Mouse (Mus musculus): ENCODE measurements around the gene Ltbr.

GRCm38 (mm10) chr6:125352046-125352384 lies 38.3 kb upstream of the Ltbr start:
- TF ChIP-seq CTCF (IDR thresholded peaks at IDR 0.05; ENCODE audit: control insufficient read depth, insufficient read depth, insufficient replicate concordance, low read depth, low read length) (no peak), POLR2A (IDR thresholded peaks at IDR 0.05; ENCODE audit: control insufficient read depth, low read depth, low read length) (no peak)
